Mouse (Mus musculus): ENCODE results near the gene Acsbg2.
"Not testable (repeated sequence)": the region's sequence is repeated elsewhere in the genome, so short reads cannot be mapped to it uniquely, and the experiment has no call there.

The Acsbg2 gene

DNA sequence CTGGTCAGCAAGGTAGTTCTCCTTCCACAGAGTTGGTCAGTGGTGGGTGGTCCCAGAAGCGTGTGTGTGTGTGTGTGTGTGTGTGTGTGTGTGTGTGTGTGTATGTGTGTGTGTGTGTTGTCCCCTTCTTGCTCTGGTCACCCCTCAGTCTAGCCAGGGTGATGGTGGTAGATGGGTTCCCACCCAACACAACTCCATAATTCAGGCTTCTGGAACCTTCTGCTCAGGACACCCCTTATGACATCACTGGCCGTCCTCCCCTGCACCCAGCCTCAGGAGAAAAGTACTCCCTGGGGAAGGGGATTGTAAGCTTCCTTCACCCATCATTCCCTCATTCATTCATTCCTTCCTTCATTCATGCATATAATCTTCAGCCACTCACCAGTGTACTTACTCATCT lies at the start of gene Acsbg2:
Gene Acsbg2, minus strand, starts transcription at position 211 of the 400 bp plus-strand sequence.
- DNase-seq (ENCODE audit: extremely low read depth, low read depth, low spot score) = no peak

DNA sequence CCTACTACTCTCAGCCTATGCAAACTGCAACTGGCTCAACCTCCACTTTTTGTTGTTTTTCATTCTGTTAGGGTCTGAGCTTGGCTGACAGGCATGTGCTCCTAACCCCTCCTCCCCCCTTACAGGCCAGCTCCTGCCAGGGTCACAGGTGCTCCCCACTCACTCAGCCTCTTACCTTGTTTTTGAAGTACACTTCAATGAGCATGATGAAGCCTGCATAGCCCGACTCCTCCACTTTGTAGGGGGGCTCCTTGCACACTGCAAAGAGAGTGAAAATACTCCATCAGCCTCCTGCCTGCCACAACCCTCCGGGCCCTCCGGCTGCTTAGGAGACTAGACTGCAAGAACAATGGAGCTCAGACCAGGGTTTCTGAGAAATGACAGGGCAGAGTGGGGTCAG lies 45.5 kb upstream of the Acsbg2 start:
- DNase-seq (ENCODE audit: extremely low read depth, low read depth, low spot score) = no peak

DNA sequence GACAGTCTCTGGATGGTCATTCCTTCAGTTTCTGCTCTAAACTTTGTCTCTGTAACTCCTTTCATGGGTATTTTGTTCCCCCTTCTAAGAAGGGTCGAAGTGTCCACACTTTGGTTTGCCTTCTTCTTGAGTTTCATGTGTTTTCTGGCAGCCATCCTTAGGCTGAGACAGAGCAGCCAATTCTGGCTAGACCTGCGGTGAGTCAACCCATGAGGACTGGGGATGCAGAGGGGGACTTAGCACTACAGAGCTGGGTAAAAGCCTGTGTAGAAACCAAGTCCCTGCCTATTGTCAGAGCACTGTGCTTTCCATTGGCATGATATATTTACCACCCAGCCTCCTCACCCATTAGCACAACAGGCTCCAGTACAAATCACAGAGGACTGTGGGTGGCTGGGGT lies 42.9 kb upstream of the Acsbg2 start:
- no peak for DNase-seq (ENCODE audit: extremely low read depth, low read depth, low spot score)

- no peak for DNase-seq (ENCODE audit: extremely low read depth, low read depth, low spot score)
Observed at GRCm38 (mm10) chr17:56913444-56913843, 39.2 kb upstream of the Acsbg2 start.

- DNase-seq (ENCODE audit: extremely low read depth, low read depth, low spot score) = no peak
Observed at GRCm38 (mm10) chr17:56913023-56913422, 38.8 kb upstream of the Acsbg2 start.

GRCm38 (mm10) chr17:56909764-56910163 lies 35.5 kb upstream of the Acsbg2 start:
- not testable (repeated sequence) for DNase-seq (ENCODE audit: extremely low read depth, low read depth, low spot score)

DNA sequence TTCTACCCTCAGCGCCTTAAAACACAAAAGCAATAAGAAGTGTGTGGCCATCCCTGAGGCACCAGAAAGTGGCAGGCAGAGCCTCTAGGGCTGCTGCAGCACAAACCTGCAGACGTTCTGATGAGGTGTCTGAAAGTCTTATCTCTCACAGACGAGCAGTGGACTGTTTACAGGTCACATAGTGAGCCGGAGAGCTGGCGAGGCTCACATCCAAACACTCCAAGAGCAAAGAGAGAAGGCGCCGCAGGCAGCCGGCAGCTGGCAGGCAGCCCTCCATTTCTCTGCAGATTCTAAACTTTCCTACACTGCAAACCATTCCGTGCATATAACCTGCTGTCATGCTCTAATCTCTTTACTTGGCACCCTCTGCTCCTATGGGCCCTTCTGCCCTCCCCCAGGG lies 33.6 kb upstream of the Acsbg2 start:
- no peak for DNase-seq (ENCODE audit: extremely low read depth, low read depth, low spot score)

- DNase-seq (ENCODE audit: extremely low read depth, low read depth, low spot score) = peak; percentile 55
Observed at GRCm38 (mm10) chr17:56907096-56907495, 32.8 kb upstream of the Acsbg2 start.

- no peak for DNase-seq (ENCODE audit: extremely low read depth, low read depth, low spot score)
Observed at GRCm38 (mm10) chr17:56906166-56906565, 31.9 kb upstream of the Acsbg2 start.

- no peak for DNase-seq (ENCODE audit: extremely low read depth, low read depth, low spot score)
Observed at GRCm38 (mm10) chr17:56902698-56903097, 28.5 kb upstream of the Acsbg2 start.

GRCm38 (mm10) chr17:56897630-56898195 lies 23.5 kb upstream of the Acsbg2 start:
- no peak for DNase-seq (ENCODE audit: extremely low read depth, low read depth, low spot score)

GRCm38 (mm10) chr17:56896513-56897129 lies 22.4 kb upstream of the Acsbg2 start:
- DNase-seq (ENCODE audit: extremely low read depth, low read depth, low spot score) = no peak

DNA sequence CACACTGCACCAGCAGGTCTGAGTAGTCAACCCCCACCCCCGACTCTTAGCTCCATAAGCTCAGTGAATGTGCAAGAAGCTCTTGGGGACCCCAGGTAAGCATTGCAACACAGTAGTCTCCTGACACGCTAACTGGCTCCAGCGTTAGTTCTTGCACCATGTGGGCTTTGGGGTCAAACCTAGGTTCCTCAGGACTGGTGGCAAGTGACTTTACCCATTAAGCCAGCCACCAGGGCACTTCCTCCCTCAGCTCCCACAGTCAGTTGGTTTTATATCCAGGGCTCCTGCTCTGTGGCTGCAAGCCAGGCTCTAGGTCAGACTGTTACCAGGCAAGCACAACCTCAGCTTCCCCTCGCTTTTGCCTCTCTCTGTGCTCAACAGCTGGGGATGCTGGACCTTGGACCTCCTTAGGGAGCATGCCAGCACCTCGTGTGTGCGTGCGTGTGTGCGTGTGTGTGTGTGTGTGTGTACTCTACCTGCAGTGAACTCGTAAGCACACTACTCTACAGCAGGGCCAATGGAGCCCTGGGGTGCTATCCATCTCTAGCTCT lies 21.2 kb upstream of the Acsbg2 start:
- DNase-seq (ENCODE audit: extremely low read depth, low read depth, low spot score) = no peak

DNA sequence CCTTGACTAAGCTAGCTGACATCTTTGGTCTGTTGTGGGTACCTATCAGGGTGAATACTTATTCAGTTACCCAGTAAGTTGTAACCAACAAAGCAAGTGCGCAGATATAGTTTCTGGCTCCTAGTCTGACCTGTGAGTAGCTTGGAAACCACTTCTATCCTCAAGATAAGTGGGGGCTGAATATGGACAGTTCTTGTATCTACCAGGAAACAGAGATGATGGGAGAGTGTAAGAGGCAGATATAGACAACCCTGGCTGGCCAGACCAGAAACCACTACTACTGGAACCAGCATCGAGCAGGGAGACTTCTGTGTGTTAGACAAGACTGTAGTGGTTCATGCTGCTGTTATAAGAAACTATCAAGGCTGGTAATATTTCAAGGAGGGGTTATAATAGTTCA lies 15.8 kb upstream of the Acsbg2 start:
- no peak for DNase-seq (ENCODE audit: extremely low read depth, low read depth, low spot score)

GRCm38 (mm10) chr17:56888050-56888449 lies 13.8 kb upstream of the Acsbg2 start:
- no peak for DNase-seq (ENCODE audit: extremely low read depth, low read depth, low spot score)

DNA sequence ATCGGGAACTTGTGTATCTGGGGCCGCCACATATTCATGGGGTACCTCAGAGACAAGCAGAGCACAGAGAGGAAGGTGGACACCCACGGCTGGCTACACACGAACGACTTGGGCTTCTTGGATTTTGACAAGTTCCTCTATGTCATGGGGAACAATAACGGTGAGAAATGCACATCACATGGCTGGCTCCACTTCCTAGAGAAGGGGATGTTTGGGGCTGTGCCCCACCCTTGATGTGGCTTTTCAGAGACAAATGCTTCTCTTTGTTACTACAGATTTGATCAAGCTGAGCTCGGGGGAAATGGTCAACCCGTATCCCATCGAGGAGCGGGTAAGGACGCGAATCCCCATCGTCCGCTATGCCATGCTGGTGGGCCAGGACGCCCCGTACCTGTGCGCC lies 10.6 kb upstream of the Acsbg2 start:
- no peak for DNase-seq (ENCODE audit: extremely low read depth, low read depth, low spot score)

- DNase-seq (ENCODE audit: extremely low read depth, low read depth, low spot score) = peak; percentile 30
Observed at GRCm38 (mm10) chr17:56884331-56884730, 10.1 kb upstream of the Acsbg2 start.

DNA sequence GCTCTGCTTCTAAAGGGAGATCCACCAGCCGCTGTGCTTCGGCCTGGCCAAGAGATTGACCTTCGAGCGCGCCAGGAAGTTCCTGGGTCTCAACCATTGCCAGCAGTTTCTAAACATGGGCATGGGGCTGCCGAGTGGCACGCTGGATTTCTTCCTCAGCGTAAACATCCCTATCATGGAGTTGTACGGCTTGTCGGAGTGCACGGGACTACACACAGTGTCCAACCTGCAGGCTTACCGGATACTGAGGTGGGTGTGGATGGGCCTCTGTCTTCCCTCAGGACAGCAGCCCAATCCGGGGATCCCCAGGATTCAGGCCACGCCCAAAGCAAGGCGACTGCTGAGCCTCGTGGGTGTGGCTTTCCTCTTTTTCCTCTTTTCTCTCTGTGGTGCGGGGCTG lies 9.4 kb upstream of the Acsbg2 start:
- DNase-seq (ENCODE audit: extremely low read depth, low read depth, low spot score) = no peak

DNA sequence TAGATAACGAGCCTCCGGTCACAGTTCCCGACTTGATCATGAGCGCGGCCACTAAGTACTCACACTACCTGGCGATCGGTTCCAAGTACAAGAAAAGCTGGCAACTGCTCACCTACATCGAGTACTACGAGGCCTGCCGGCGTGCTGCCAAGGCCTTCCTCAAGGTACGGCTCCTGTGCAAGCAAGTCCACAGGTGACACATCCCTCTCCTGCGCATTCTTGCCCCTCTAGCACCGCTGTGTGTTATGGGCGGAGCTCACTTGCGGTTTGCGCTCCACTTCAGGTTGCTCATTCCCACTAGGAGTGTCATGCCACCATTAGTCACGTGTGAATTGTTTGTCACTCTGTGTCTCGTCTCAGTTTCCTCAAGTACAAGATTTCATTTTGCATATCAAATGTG lies 3.2 kb upstream of the Acsbg2 start:
- peak; percentile 77 for DNase-seq (ENCODE audit: extremely low read depth, low read depth, low spot score)

DNA sequence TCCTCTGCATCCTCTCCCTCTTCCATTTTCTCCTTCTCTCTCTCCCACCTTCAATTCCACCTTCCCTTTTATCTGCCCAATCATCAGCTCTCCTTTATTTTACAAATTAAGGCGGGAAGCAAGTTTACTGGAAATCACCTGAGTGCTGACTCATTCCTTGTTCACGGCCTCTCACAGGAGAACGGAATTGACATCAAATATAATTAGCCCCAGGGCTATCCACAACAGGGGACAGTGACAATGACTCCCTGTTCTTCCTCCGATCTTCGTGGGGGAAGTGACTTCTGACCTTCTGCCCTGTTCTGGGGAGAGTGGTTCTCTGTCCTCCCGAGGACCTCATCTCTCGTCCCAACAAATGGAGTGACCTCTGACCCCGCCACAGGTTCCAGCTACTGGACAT lies 2.7 kb upstream of the Acsbg2 start:
- DNase-seq (ENCODE audit: extremely low read depth, low read depth, low spot score) = no peak

DNA sequence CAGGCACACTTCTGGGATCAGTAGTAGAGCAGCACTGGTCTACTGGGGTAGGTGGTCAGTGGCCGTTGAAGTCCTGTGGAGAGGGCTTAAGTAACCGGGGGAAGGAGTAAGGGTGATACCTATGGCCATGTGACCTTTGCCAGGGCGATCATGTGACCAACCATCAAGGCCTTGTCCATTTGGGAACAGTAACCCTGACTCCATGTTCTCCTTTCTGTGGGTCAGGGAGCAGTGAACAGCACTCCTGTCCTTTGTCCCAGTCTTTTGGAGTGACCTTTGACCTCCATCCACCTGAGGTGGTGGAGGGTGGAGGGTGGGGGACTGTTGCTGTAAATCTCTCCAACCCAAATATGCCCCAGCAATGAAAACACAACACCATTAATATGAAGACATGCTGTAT lies 2.2 kb upstream of the Acsbg2 start:
- no peak for DNase-seq (ENCODE audit: extremely low read depth, low read depth, low spot score)

GRCm38 (mm10) chr17:56874936-56875651 lies 847 bp upstream of the Acsbg2 start, which contains the start of gene 1700061G19Rik:
Gene 1700061G19Rik, plus strand, starts transcription at chr17:56875477.
- DNase-seq (ENCODE audit: extremely low read depth, low read depth, low spot score) = no peak

Data from fat pad, adult 2 months (tissue).